Mouse (Mus musculus) ES-Bruce4 (cell line): ENCODE measurements around the gene Apobec1. TPM values are rescaled to one million over a fixed set of nuclear protein-coding genes. Genes with fewer than 3 reads are reported as not detected.

Experiments
- H3K27ac ChIP-seq: 2 replicates; pipeline ENCODE4 v1.5.1; 2012; ENCODE audit warnings: low read length, inconsistent platforms; ENCODE audit not compliant: insufficient read depth
- H3K27me3 ChIP-seq: 2 replicates; pipeline ENCODE4 v1.6.1; 2012; ENCODE audit warnings: mild to moderate bottlenecking, low read length, inconsistent platforms; ENCODE audit not compliant: control insufficient read depth, poor library complexity, insufficient read depth, severe bottlenecking
- H3K36me3 ChIP-seq: 2 replicates; pipeline ENCODE4 v1.6.1; 2012; ENCODE audit warnings: inconsistent platforms, mild to moderate bottlenecking, low read length, moderate library complexity; ENCODE audit not compliant: control insufficient read depth, poor library complexity, insufficient read depth, severe bottlenecking
- H3K4me1 ChIP-seq: one replicate; pipeline ENCODE4 v1.8.1; 2011; ENCODE audit warnings: low read length; ENCODE audit not compliant: control insufficient read depth, insufficient read depth
- H3K4me3 ChIP-seq: 2 replicates; pipeline ENCODE4 v1.5.1; 2011; ENCODE audit warnings: low read depth, mild to moderate bottlenecking, low read length
- H3K9ac ChIP-seq: 2 replicates; pipeline ENCODE4 v1.6.1; 2012; ENCODE audit warnings: low read depth, mild to moderate bottlenecking, inconsistent platforms; ENCODE audit not compliant: poor library complexity, severe bottlenecking
- H3K9me3 ChIP-seq: replicated peaks from 2 replicates; pipeline ENCODE4 v1.6.1; 2012; ENCODE audit warnings: mild to moderate bottlenecking, low read length, inconsistent platforms; ENCODE audit not compliant: control insufficient read depth, poor library complexity, insufficient read depth, severe bottlenecking
- CTCF ChIP-seq: IDR thresholded peaks from one replicate; pipeline ENCODE4 v1.8.1; 2011; ENCODE audit warnings: low read depth, low read length
- EP300 ChIP-seq: IDR thresholded peaks from 2 replicates; pipeline ENCODE4 v1.6.1; 2011; ENCODE audit warnings: low read depth, low read length; ENCODE audit not compliant: insufficient read depth
- POLR2A ChIP-seq: IDR thresholded peaks from one replicate; pipeline ENCODE4 v1.8.1; 2011; ENCODE audit warnings: low read length; ENCODE audit not compliant: insufficient read depth
- polyA plus RNA-seq: library from polyadenylated mRNA; stranded (reverse); fragments of >200 nt; gene quantifications from 2 replicates; pipeline ENCODE4 v1.2.4, GENCODE M21; 2011; ENCODE audit warnings: low read depth; ENCODE audit not compliant: missing spikeins, insufficient read depth, insufficient read length

Apobec1 gene
- polyA plus RNA-seq, 1 experiment = 9.7 TPM

- H3K36me3 ChIP-seq = no peaks in the 10 kb centered on the region
- no peak overlapping the region for H3K4me3 ChIP-seq
- H3K27ac ChIP-seq = no peak overlapping the region
- no peaks in the 10 kb centered on the region for H3K4me1 ChIP-seq
- no peak for TF ChIP-seq CTCF
- no peak for TF ChIP-seq POLR2A
- no peak for TF ChIP-seq EP300
- H3K27me3 ChIP-seq = no peaks in the 10 kb centered on the region
- H3K9me3 ChIP-seq = no peaks in the 10 kb centered on the region
- H3K9ac ChIP-seq = no peak overlapping the region
Observed at GRCm38 (mm10) chr6:122571617-122571959, 30.7 kb downstream of the Apobec1 start.

DNA sequence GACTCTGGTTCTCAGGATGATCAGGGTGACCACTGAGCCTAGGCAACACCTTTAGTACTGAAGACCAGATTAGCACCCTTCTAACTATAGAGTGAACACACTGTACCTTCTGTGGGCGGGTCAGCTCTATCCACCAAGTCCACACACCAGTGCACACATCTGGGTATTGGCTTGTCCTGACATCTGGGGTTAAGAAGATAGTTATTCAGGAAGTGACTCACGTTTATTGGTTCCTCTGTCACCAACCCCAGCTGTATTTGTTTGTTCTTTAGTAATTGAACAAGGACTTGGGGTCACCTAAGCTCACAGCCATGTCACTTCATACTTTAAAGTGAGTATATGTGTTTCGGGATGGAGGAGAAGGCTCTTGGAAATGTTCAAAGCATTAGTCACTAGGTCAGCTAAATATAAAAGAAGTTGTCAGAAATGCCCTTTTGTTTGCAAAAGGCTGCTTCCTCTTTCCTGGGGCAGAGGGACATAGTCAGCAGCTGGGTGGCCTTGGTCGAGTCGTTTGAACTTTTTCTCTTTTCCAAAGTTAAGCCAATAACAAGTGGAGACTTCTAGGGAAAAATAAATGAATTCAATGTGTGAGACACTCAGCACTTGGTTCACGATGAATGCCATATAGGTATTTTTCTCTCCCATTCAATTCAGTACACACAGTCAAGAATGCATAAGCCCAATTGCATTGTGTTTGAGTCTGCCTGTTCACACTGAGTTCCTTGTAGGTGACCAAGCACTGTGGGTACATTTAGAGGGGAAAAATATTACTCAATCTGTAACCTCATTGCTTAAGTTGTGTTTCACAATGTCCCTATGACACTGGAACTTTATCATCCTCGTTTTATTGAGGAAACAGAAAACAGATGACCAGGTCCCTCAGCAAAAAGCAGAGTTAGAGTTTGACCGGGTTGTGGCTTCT lies 31.3 kb downstream of the Apobec1 start:
- Histone ChIP-seq H3K27ac (no peak overlapping the region), H3K9ac (no peak overlapping the region), H3K4me1 (no peaks in the 10 kb centered on the region), H3K27me3 (no peaks in the 10 kb centered on the region), H3K9me3 (no peaks in the 10 kb centered on the region), H3K36me3 (no peaks in the 10 kb centered on the region), H3K4me3 (no peak overlapping the region)
- TF ChIP-seq POLR2A (no peak), EP300 (no peak)

- H3K27me3 ChIP-seq = no peaks in the 10 kb centered on the region
- no peaks in the 10 kb centered on the region for H3K9me3 ChIP-seq
- no peaks in the 10 kb centered on the region for H3K4me1 ChIP-seq
- H3K36me3 ChIP-seq = no peaks in the 10 kb centered on the region
- no peak overlapping the region for H3K27ac ChIP-seq
- H3K4me3 ChIP-seq = no peak overlapping the region
- no peak overlapping the region for H3K9ac ChIP-seq
- TF ChIP-seq EP300 (no peak), CTCF (no peak), POLR2A (no peak)
Observed at GRCm38 (mm10) chr6:122569762-122570161, 32.5 kb downstream of the Apobec1 start.

DNA sequence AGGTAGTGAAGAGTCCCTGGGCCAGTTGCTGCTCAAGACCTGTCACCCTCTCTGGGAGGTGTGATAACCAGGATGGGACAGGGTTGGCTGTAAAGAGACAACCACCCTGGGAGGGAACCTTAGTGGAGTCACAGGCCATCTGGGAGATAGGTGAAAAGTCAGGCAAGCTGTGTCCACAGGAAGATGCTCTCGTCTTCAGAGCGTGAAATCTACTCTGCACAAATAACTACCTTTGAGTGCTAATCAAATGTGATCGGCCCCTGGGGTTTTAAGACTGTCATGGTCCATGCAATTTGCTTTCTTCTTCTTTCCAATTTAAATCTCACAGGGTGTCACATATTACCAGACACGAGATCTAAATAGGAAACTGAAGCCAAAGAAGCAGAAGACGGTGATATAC lies 33.1 kb downstream of the Apobec1 start:
- Histone ChIP-seq H3K27ac (no peak overlapping the region), H3K4me3 (no peak overlapping the region), H3K9ac (no peak overlapping the region), H3K9me3 (no peaks in the 10 kb centered on the region), H3K27me3 (no peaks in the 10 kb centered on the region), H3K36me3 (no peaks in the 10 kb centered on the region), H3K4me1 (no peaks in the 10 kb centered on the region)
- no peak for TF ChIP-seq POLR2A
- no peak for TF ChIP-seq CTCF
- no peak for TF ChIP-seq EP300

- peaks cover 5% of the 10 kb centered on the region for H3K4me1 ChIP-seq
- no peak for TF ChIP-seq EP300
- TF ChIP-seq POLR2A = no peak
- TF ChIP-seq CTCF = peak; percentile 37
Observed at GRCm38 (mm10) chr6:122565070-122565784, 37.0 kb downstream of the Apobec1 start.

DNA sequence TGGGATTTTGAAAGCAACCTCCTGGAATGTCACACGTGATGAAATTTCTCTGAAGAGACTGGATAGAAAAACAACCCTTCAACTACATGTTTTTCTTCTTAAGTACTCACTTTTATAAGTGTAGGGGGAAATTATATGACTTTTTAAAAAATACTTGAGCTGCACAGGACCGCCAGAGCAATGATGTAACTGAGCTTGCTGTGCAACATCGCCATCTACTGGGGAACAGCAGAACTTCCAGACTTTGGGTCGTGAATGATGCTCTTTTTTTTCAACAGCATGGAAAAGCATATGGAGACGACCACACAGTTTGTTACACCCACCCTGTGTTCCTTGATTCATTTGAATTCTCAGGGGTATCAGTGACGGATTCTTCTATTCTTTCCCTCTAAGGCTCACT lies 39.8 kb downstream of the Apobec1 start:
- Histone ChIP-seq H3K27ac (no peak overlapping the region), H3K4me3 (no peak overlapping the region), H3K9ac (no peak overlapping the region), H3K36me3 (no peaks in the 10 kb centered on the region), H3K4me1 (peaks cover 5% of the 10 kb centered on the region), H3K9me3 (no peaks in the 10 kb centered on the region), H3K27me3 (no peaks in the 10 kb centered on the region)
- TF ChIP-seq POLR2A (no peak), CTCF (peak; percentile 76)

More at GRCm38 (mm10) chr6:122565070-122565784, 37.0 kb downstream of the Apobec1 start:
- H3K4me3 ChIP-seq = no peak overlapping the region
- H3K9ac ChIP-seq = no peak overlapping the region
- no peaks in the 10 kb centered on the region for H3K36me3 ChIP-seq
- H3K27me3 ChIP-seq = no peaks in the 10 kb centered on the region
- no peak overlapping the region for H3K27ac ChIP-seq
- no peaks in the 10 kb centered on the region for H3K9me3 ChIP-seq
